Mouse (Mus musculus): ENCODE measurements at regions not wholly inside any gene's neighbourhood (a gene's known extent, or its start where the extent isn't known, plus 50 kb on each side); places are given as distances from the start of the nearest gene placed in this dataset.

DNA sequence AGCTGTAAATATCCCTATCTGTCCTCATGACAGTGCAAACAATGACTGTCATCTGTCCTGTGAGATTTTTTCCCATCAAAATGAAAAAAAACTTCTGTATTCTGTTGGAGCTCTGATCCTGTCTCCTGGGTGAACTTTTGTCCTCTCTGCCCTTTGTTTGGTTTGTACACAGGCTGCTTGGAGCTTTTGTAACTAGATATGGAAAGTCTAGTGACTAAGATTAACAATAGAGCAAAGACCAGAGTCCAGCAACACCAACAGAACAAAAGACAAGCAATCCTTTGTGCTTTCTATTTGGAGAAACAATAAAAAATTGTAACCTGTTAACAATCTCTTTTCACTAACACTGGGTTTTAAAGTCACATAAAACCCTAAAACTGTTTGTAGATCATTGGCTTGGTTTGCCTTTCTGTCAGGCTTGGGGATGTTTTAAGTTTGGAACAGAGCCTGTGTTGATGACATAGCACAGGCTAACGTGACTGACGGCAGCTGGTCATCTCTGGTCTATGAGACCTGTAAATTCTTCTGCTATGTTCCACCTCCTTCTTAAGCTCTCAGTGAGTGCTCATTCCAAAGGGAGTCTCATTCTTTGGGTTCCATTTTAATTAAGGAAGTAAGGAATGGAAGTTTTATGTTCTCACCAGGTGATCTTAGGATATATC lies 219.8 kb downstream of the Gm9733 start:
- TF ChIP-seq CTCF (IDR thresholded peaks at IDR 0.05): no peak
- TF ChIP-seq EP300 (IDR thresholded peaks at IDR 0.05; ENCODE audit: insufficient read depth, low read depth, low read length): no peak

Measured in heart, adult 2 months (tissue).